Mouse (Mus musculus): ENCODE results near the gene Ankrd66. TPM values are rescaled to one million over a fixed set of nuclear protein-coding genes. Genes with fewer than 3 reads are reported as not detected.
A peak's percentile ranks its signal among the peaks of the same experiment; 100 is the strongest.

Ankrd66 gene
- 0.85 and 1.3 TPM in 2 replicates for polyA plus RNA-seq (2016; fragmentation: Nextera tagmentation; extraction: Ambion mirVana)

DNA sequence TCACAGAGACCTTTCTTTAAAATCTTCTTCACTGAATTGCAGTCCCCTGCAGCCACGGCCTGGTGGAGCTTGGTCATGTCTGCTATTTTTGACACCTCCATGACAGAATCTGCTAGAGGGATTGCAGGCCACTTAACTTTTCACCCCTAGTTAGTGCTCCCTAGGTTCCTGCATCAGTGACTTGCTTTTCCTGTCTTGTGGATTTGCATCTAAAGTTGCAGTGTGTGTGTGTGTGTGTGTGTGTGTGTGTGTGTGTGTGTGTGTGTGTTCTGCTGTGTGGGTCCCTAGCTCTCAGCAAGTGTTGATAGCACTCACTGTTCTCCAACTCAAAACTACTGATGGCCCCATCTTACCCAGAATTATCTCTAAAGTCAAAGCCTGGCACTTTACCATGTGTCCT is at the start of gene Ankrd66:
Ankrd66 (minus strand) TSS at position 101 of the 400 bp plus-strand sequence.
- no peaks in the 10 kb centered on the region for H3K36me3 ChIP-seq
- no peak for ATAC-seq (ENCODE audit: low FRiP score)
- no peak within 1 kb of the TSS for H3K4me2 ChIP-seq (replicated peaks)
- H3K27me3 ChIP-seq = no peaks in the 10 kb centered on the region
- WGBS = 82% methylated on average over 1 of the region's 1 CpGs
- H3K4me1 ChIP-seq = no peaks in the 10 kb centered on the region
- H3K9me3 ChIP-seq (replicated peaks) = no peaks in the 10 kb centered on the region
- H3K27ac ChIP-seq = no peak within 1 kb of the TSS
- H3K9ac ChIP-seq = no peak within 1 kb of the TSS
- no peak within 1 kb of the TSS for H3K4me3 ChIP-seq

DNA sequence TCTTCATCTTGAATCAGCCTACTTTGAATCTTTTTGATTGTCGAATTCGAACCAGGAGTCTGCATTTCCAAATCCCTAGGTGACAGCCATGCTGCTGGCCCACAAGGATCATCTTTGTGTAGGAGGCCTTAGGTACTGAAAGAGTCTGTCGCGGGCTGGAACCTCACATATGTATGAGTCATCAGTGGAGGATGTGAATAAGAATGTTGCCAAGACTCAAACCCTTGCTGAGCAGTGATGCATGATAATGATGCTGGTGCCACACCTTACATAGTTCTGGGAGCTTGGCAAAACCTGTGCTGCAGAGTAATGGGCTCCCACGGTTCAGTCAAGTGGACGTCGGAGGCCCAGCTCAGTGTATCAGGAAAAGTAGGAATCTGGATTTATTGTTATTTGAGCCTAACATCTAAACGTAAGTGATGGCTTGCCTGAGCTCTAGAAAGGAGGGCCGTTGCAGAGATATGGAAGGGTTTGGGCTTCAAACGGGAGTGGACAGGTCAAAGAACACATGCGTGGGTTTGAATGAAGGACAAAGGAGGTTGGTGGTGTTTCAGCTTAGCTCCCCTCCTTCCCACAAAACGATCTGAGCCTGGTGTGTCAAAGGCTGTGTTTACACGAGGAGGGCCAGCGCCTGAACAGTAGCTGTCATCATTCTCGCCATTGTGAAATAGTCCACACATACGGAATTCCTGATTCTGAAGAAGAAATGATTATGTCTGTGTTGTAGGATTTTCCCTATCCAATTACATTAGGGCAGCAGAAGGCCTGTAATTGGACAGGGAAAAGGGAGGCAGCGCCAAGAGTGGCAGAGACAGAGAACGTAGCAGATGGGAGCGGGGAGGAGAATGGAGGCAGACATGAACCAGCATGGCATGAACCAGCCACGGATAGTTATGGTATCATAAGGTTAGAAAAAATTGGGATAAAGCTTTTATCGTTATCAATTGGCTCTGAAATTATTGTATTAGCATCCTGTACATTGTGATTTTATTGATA is 49.2 kb upstream of the Ankrd66 start:
- no peak overlapping the region for H3K9ac ChIP-seq
- H3K4me2 ChIP-seq (replicated peaks) = no peak overlapping the region
- no peak overlapping the region for H3K4me3 ChIP-seq
- no peak overlapping the region for H3K27ac ChIP-seq
- WGBS = 90% methylated on average over 21 of the region's 21 CpGs
- H3K9me3 ChIP-seq (replicated peaks) = no peaks in the 10 kb centered on the region
- no peak for ATAC-seq (ENCODE audit: low FRiP score)
- H3K4me1 ChIP-seq = no peaks in the 10 kb centered on the region
- no peaks in the 10 kb centered on the region for H3K27me3 ChIP-seq
- H3K36me3 ChIP-seq = no peaks in the 10 kb centered on the region

DNA sequence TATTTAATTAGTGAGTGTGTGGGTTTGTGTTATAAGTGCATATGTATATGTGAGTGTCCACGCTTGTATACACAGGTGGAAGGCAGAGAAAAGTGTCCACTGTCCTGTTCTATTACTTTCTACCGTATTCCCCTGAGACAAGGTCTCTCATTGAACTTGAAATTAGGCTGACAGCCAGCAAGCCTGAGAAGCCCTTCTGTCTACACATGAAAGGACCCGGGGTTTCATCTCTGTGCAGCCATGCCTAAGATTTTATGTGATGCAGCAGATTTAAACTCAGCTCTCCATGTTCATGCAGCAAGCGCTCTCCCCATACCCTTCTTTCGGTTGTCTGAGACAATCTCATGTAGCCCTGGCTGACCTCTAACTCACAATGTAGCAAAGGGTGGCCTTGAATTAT is 47.1 kb upstream of the Ankrd66 start:
- Histone ChIP-seq H3K4me3 (no peak overlapping the region), H3K4me1 (no peaks in the 10 kb centered on the region), H3K36me3 (no peaks in the 10 kb centered on the region), H3K27me3 (no peaks in the 10 kb centered on the region), H3K4me2 (replicated peaks) (no peak overlapping the region), H3K27ac (no peak overlapping the region), H3K9ac (no peak overlapping the region), H3K9me3 (replicated peaks) (no peaks in the 10 kb centered on the region)
- WGBS = 81% methylated on average over 5 of the region's 5 CpGs
- ATAC-seq (ENCODE audit: low FRiP score) = no peak

DNA sequence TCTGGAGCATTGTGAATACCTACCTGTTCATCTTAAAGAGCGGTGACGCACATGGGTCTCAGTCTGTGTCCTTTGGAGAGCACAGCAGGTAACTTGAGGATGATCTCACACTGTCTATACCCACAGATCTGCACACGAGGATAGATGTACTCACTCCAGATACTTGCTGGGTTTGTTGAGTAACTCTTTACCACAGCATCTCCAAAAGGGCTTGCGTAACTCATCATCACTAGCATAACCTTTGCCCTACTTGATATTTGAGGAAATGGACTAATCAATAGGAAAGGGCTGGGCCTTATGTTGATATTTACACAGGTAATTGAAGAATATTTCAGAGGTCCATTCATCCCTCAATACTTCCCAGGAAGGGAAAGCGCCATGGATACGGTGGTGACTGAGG is 46.3 kb upstream of the Ankrd66 start:
- Histone ChIP-seq H3K4me3 (no peak overlapping the region), H3K36me3 (no peaks in the 10 kb centered on the region), H3K4me1 (no peaks in the 10 kb centered on the region), H3K4me2 (replicated peaks) (no peak overlapping the region), H3K9me3 (replicated peaks) (no peaks in the 10 kb centered on the region), H3K27ac (no peak overlapping the region), H3K27me3 (no peaks in the 10 kb centered on the region), H3K9ac (no peak overlapping the region)
- WGBS = 93% methylated on average over 6 of the region's 6 CpGs
- ATAC-seq (ENCODE audit: low FRiP score) = no peak

DNA sequence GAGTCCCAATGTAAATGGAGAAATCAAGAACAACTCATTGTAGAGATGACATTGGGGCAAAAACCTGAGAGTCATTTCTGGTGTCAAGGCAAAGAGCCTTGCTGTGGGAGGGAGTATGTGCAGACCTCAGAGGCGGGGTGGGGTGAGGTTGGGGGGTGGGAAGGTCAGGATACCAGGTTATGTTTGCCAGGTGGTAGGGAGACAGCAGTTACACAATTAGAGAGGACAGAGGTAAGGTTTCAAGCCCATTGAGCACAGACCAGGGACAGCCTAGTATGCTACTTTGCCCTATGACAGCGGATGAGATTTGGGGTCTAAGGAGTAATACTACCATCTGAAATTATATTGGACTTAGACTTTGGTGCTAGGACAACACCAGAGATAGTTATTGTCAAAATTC is 43.8 kb upstream of the Ankrd66 start:
- Histone ChIP-seq H3K4me1 (0 out of 2 replicates have a peak, but pooled peaks cover 2% of the 10 kb centered on the region), H3K9me3 (replicated peaks) (no peaks in the 10 kb centered on the region), H3K36me3 (no peaks in the 10 kb centered on the region), H3K27ac (no peak overlapping the region), H3K9ac (no peak overlapping the region), H3K4me2 (replicated peaks) (no peak overlapping the region), H3K4me3 (no peak overlapping the region), H3K27me3 (no peaks in the 10 kb centered on the region)
- no peak for ATAC-seq (ENCODE audit: low FRiP score)
- 82% methylated on average over 2 of the region's 2 CpGs for WGBS

DNA sequence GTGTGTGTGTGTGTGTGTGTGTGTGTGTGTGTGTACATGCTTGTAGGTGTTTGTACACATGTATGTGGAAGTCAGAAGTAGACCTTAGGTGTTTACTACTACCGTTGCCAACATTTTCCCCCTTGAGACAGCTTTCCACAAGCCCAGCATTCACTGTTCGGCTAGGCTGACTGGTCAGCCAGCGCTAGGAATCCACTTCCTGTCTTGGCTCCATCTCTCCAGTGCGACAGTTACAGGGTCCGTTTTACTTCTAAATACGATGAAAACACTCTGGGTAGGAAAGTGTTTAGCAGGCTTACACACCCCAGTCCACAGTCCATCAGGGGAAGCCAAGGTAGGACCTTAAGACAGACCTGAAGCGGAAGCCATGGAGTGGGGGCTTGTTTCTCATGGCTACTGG is 41.3 kb upstream of the Ankrd66 start:
- H3K27ac ChIP-seq = no peak overlapping the region
- no peaks in the 10 kb centered on the region for H3K36me3 ChIP-seq
- H3K9me3 ChIP-seq (replicated peaks) = no peaks in the 10 kb centered on the region
- H3K4me2 ChIP-seq (replicated peaks) = no peak overlapping the region
- H3K27me3 ChIP-seq = no peaks in the 10 kb centered on the region
- WGBS = 84% methylated on average over 7 of the region's 7 CpGs
- H3K4me3 ChIP-seq = no peak overlapping the region
- ATAC-seq (ENCODE audit: low FRiP score) = no peak
- peaks cover 15% of the 10 kb centered on the region for H3K4me1 ChIP-seq
- H3K9ac ChIP-seq = no peak overlapping the region

GRCm38 (mm10) chr17:43581012-43581467 is 37.6 kb upstream of the Ankrd66 start:
- peak; percentile 60; the same call in 1 of the 2 replicates for ATAC-seq (ENCODE audit: low FRiP score)
- peak overlapping the region; percentile 27 for H3K4me2 ChIP-seq (replicated peaks)

GRCm38 (mm10) chr17:43580456-43580855 is 37.0 kb upstream of the Ankrd66 start:
- ATAC-seq (ENCODE audit: low FRiP score) = no peak
- no peaks in the 10 kb centered on the region for H3K9me3 ChIP-seq (replicated peaks)
- no peaks in the 10 kb centered on the region for H3K36me3 ChIP-seq
- no peaks in the 10 kb centered on the region for H3K27me3 ChIP-seq
- no peak overlapping the region for H3K9ac ChIP-seq
- 30% methylated on average over 3 of the region's 3 CpGs for WGBS
- peak overlapping the region; percentile 27 for H3K4me2 ChIP-seq (replicated peaks)
- H3K4me1 ChIP-seq = peaks cover 15% of the 10 kb centered on the region
- no peak overlapping the region for H3K4me3 ChIP-seq
- peak overlapping the region; percentile 26; the same call in 1 of the 2 replicates for H3K27ac ChIP-seq

More at GRCm38 (mm10) chr17:43581012-43581467, 37.6 kb upstream of the Ankrd66 start:
- WGBS = 21% methylated on average over 8 of the region's 8 CpGs
- Histone ChIP-seq H3K27ac (peak overlapping the region; percentile 26; the same call in 1 of the 2 replicates), H3K9me3 (replicated peaks) (no peaks in the 10 kb centered on the region), H3K4me3 (no peak overlapping the region), H3K9ac (no peak overlapping the region), H3K36me3 (no peaks in the 10 kb centered on the region), H3K27me3 (no peaks in the 10 kb centered on the region), H3K4me1 (peaks cover 15% of the 10 kb centered on the region)

GRCm38 (mm10) chr17:43573624-43574073 is 30.2 kb upstream of the Ankrd66 start:
- H3K4me2 ChIP-seq (replicated peaks) = no peak overlapping the region
- no peaks in the 10 kb centered on the region for H3K36me3 ChIP-seq
- peaks cover 4% of the 10 kb centered on the region; the same call in 1 of the 2 replicates for H3K27me3 ChIP-seq
- WGBS = 14% methylated on average over 3 of the region's 3 CpGs
- H3K27ac ChIP-seq = no peak overlapping the region
- H3K4me1 ChIP-seq = peaks cover 8% of the 10 kb centered on the region
- ATAC-seq (ENCODE audit: low FRiP score) = no peak; the same call in 1 of the 2 replicates
- H3K4me3 ChIP-seq = no peak overlapping the region
- no peak overlapping the region for H3K9ac ChIP-seq
- H3K9me3 ChIP-seq (replicated peaks) = no peaks in the 10 kb centered on the region

DNA sequence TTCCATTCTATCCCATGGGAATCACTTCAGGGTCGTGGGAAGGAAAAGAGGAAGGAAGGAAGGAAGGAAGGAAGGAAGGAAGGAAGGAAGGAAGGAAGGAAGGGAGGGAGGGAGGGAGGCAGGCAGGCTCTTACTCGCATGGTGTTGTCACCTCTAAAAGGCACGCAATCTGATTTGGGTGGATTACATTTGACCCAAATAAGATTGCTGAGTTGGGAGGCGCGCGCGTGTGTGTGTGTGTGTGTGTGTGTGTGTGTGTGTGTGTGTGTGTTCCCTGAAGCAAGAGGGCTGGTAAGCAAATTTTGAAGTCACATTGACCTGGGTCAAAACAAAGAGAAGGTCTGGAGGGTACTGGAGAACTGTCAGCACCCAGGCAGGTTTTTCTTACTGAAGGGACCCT is 25.8 kb upstream of the Ankrd66 start:
- no peak overlapping the region for H3K4me3 ChIP-seq
- H3K27me3 ChIP-seq = peaks cover 4% of the 10 kb centered on the region; the same call in 1 of the 2 replicates
- peaks cover 11% of the 10 kb centered on the region for H3K4me1 ChIP-seq
- no peak for ATAC-seq (ENCODE audit: low FRiP score)
- no peaks in the 10 kb centered on the region for H3K9me3 ChIP-seq (replicated peaks)
- no peak overlapping the region for H3K4me2 ChIP-seq (replicated peaks)
- whole genome bisulfite sequencing = 58% methylated on average over 7 of the region's 7 CpGs
- no peak overlapping the region for H3K27ac ChIP-seq
- no peak overlapping the region for H3K9ac ChIP-seq
- H3K36me3 ChIP-seq = no peaks in the 10 kb centered on the region

GRCm38 (mm10) chr17:43567992-43568888 is 24.8 kb upstream of the Ankrd66 start, which contains the start of gene Pla2g7:
Pla2g7 (plus strand) TSS chr17:43568098.
- Histone ChIP-seq H3K27ac (0 out of 2 replicates have a peak within 1 kb of the TSS, but pooled peaks have one; percentile 4), H3K36me3 (no peaks in the 10 kb centered on the region)
- 1% methylated on average over 34 of the region's 34 CpGs for WGBS

More at GRCm38 (mm10) chr17:43567992-43568888, 24.8 kb upstream of the Ankrd66 start, which contains the start of gene Pla2g7:
- Histone ChIP-seq H3K9me3 (replicated peaks) (no peaks in the 10 kb centered on the region), H3K9ac (peak within 1 kb of the TSS; percentile 57), H3K4me3 (peak within 1 kb of the TSS; percentile 40), H3K4me1 (peaks cover 6% of the 10 kb centered on the region), H3K4me2 (replicated peaks) (peak within 1 kb of the TSS; percentile 69), H3K27me3 (peaks cover 4% of the 10 kb centered on the region; the same call in 1 of the 2 replicates)
- ATAC-seq (ENCODE audit: low FRiP score) = peak; percentile 86
